Mouse (Mus musculus) cerebellum, postnatal 4 days (tissue): ENCODE results near the gene Cuedc1.
A peak's percentile ranks its signal among the peaks of the same experiment; 100 is the strongest.
"Not testable (repeated sequence)": the region's sequence is repeated elsewhere in the genome, so short reads cannot be mapped to it uniquely, and the experiment has no call there.

Source experiments
- DNase-seq, 2 experiments: peaks; one replicate each; pipeline ENCODE4 v3.0.0; 2022; ENCODE audit warnings: low spot score in 2 of 2, mixed read lengths in 1 of 2

Cuedc1 gene

DNA sequence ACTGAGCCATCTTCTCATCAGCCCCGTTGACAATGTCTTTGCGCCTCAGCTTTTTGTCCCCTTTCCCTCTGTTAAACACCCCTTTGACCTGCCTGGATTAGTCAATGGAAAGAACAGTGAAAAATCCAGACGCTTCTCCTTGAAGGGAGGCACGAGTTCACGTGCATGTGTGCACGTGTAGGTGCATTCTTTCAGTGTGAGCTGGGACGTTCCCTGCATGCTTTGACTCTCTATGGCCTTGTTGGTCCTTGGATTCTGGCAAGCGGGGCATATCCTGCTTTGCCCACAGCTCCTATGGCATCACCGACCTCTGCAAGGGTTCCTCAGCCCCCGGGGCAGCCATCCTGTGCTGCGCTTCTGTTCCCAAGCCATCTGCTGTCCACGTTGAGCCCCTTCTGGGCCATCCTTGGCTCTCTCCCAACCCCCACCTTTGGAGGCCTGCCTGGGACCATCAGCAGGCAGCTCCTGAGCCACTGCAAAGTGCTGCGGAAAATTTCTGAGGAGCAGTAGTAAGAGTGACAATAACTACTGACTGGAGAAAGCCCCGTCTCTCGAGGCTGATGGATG lies 74.1 kb downstream of the Cuedc1 start:
- peak in 1 of 2 experiments; percentile 63 for DNase-seq

DNA sequence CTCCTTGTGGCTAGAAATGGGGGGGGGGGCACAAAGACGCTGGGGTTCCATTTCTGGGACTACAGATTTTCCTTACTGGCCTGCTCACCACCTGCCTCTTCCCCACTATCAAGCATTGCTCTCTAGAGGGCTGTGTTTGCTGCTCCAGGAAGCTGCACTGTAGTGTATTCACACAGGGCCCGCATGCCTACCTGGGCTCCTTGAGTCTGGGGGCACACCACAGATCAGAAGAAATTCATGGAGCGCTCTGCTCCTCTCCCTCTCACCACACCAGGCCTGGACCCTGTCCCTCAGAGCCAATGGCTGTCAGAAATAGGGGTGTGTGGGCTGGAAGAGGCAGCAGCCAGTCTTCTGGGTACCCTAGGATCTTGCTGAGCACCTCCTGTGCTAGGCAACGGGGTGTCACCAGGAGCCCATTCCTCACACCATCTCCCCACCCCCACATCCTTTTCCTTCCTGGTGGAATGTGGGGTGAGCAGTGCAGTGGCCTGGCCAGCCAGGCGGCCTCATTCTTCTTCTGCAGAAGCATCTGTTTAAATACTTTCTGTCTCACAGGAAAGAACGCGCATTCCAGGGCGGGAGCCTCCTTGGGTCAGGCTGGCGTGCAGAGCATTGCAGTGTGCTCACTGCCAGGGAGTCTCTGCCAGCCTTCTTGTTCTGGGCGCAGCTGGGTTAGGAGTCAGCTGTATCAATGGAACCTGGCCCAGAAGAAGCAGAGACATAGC lies 74.9 kb downstream of the Cuedc1 start:
- no peak for DNase-seq

DNA sequence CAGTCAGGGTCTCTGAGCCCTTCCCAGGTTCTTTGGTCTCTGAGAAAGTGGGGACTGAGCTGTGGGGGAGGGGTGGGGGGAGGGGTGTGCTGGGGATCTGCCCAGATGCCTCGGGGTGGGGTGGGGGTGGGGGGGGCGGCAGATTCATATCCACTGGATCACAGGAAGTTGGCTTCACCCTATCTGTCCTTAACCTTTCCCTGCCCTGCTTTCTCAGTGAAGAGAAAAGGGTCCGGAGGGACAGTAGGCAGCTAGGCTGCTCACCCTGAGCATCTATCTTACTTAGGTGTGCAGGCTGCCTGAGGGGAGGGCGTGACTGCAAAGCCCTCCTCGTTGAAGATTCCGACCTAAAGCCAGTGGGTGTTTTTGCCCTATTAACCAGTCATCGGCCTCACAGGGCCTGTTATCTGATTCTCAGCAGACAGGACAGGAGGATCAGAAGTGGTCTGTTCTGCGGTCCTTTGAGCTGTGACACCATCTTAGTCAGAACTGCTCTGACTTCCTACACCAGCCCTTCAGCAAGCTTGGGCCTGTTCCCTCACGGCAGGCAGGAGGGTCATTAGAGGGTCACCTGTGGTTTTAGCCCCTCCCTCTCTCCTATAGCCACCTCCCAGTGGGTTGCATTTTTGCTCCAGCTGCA lies 75.6 kb downstream of the Cuedc1 start:
- no peak for DNase-seq

DNA sequence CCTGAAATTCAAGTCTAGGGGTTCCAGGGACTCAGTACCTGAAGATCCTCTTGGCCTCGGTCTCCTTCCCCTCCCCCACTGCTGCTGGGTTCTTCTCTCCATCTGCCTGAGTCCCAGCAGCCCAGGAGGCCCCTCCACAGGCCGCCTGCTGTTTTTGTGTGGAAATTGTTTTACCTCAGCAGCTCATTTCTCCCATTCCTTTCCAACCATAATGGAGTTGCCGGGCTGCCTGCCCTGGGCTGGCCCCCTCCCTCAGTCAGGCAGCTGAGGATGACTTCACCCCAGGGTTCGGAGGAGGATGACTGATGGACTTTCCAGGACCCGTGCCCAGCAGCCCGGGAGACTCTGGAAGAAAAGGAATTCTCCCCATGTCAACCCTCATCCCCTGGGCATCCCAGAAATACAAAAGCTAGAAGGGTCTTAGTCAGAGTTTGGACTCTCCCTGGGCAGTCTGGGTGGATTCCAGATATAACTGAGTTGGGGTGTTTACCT lies 82.7 kb downstream of the Cuedc1 start:
- no peak for DNase-seq

DNA sequence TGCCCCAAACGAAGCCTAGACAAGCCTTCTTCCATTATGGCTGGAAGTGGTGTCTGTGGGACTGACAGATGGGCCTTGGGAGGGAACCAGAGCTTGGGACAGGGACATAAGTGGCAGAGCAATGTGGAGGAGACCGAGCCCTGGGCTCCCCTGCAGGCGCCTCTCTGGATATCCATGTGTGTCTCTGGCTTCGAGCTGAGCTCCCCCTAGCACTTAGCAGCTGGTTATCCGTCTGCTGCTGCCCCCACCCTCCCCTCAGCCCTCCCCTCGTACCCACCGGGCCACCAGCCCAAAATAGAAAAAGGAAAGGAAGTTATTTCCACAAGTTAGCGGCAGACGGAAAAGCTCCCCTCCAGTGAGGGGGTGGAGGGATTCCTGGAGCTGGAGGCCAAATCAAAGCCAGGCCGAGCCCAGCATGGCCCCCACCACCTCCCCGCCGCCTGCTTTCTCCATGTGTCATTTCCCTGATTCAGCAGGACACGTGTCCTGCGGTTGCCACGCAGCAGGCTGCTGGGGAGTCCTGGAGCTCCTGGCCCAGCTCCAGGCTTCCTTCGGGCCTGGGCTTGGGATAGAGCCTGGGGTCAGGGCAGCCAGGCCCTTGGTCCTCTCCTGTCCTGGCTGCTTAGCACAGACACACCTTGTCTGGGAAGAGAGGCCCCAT lies 83.2 kb downstream of the Cuedc1 start:
- peak in 1 of 2 experiments; percentile 59 for DNase-seq

DNA sequence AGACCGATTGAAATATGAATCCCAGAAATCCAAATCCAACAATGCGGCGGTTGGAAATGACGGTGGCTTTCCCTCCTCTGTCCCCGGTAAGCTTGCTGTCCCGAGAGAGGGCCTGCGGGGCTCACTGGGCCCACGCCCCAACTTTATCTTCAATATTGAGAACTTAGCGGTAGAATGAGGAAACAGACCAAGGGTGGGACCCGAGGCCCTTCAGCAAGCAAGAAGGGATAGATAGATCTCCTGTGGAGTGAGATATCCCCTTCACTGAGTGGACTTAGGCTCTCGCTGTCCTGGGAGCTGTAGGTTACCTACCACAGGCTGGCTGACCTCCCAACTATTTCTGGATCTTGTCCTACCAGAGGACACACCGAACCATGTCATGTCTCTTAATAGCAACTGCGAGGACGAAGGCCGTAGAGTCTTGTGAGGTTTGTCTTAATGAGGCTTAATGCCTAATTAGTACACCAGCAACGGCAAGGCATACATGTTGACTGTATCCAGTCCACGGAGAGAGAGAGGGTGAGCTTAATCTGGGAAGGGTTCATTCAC lies 86.8 kb downstream of the Cuedc1 start:
- no peak for DNase-seq

DNA sequence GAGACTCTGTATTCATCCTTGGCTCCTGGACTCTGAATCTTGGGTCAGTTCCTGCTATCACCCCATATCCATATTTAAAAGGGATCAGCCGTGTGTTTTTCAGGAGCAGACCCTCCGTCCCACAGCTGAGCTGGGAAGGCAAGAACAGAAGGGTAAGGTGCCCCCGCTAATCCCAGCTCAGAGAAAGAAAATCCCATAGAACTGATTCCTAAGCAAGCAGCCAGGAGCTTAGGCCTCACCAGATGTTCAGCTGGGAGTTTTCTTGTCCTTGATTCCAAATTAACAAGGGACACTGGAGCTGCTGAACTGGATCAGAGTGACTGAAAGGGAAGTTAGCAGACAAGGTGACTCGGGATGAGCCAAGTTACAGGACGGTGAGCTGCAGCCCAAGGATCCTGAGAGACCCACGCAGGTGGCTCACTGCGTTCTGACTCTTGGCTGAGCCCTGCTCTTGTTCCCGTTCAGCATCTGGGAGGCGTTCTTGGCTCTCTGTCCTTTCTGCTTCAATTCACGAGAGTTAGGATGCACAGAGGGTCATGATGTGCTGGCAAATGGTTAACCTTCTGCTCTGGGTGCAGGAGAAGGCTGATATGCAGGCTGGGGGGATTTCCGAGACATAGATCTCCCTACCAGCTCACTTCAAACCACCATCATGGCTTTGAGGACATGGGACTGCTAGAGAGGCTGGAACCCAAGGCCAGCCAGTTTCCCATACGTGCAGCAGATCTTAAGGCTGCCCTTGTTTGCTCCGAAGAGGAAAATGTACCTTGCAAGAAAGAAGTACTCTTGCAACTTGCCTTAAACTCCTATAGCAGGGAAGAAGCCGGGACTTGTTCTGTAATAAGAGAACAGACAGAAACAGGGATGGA lies 88.5 kb downstream of the Cuedc1 start:
- DNase-seq, result no peak

DNA sequence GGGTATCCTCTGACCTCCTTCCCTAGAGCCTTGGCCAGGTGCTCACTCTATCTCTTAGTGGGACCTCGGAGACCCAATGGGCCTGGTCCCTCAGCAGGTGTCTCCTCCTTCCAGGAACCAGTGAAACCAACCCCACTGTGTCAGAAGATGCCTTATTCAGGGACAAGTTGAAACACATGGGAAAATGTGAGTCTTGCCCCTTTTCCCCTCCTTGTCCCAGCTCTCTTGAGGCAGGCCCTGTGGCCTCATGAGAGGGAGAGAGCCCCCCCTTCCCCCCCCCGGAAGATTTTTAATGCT lies 89.0 kb downstream of the Cuedc1 start:
- DNase-seq, result no peak

DNA sequence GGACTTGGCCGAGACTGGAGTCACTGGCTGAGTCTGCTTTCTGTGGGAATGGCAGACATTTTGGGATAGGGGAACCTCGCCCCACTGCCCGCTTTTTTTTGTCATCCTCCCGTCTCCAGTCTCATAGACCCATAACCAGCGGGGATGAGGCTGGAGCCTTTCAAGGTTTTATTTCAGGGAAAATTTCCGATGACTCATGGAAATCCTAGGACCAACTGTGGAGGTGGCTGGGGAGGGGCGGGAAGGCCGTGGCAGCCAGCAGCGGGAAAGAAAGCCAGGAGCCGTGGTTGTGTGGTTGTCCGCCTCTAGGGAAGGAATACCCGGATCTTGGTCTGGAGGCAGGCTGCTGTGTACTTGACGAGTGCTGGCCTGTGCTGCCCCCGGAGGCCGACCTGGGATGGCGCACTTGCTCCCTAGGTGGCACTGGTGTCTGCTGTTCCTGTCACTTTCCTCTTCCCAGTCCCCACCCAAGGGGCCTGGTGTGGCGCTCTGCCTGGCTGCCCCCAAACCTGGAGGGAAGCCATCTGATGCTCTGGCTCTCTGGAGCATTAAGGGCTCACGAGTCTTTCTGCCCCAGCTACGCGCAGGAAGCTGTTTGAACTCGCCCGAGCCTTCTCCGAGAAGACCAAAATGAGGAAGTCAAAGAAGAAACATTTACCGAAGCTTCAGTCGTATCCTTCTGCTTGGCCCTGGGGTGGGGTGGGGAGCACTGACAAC lies 89.7 kb downstream of the Cuedc1 start:
- DNase-seq, result peak; percentile 75 to 78

DNA sequence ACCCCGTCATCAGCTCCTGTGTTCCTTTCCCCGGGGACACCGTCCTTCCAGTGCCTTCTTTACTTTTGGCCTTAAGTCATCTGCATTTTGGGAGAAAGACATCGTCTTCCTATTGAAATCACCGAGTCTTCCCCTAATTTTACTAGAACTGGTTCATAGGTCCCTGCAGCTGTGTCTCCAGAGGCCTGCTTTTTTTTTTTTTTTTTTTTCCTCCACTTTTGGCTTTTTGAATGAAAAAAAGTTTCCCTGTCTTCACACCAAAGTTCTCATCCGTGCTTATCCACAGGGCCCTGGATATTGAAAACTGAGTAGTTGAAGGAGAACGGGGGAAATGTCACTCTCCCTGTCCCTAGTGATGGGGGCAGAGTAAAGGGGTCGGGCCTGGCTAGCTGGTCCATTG lies 90.4 kb downstream of the Cuedc1 start:
- no peak for DNase-seq

DNA sequence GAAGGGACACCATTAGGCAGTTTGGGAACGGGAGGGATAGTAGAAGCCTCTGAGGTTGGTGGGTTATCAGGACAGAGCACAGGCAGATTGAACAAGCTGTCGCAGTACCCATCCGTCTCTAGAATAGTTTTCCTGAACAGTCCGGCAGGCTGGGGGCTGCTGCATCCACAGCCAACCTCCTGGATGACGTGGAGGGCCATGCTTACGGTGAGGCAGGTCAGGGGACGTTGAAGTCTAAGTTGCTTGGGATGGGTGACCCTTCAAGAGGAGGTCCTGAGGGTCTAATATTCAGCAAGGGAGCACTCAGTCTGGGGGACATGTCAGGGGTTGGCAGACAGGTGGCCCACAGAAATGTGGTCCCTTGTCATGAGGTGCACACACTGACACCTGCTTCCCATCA lies 90.8 kb downstream of the Cuedc1 start:
- DNase-seq, result no peak

DNA sequence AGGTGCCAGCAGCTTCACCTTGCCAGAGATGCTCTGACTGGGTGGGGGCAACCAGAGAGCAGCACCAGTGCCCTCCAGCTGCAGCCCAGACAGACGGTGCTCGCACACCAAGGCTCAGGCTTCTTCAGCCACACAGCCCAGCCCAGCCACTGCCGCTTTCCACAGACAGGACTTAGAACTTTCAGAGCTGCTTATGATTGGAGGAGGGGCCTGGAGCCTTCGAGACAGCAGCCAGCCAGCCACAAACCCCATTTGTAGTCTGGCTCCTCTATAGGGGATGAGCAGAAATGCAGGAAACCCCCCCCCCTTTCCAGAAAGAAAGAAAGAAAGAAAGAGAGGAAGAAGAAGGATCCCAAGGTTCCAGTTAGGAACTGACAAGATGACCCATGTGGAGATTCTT lies 94.7 kb downstream of the Cuedc1 start:
- DNase-seq, result no peak

DNA sequence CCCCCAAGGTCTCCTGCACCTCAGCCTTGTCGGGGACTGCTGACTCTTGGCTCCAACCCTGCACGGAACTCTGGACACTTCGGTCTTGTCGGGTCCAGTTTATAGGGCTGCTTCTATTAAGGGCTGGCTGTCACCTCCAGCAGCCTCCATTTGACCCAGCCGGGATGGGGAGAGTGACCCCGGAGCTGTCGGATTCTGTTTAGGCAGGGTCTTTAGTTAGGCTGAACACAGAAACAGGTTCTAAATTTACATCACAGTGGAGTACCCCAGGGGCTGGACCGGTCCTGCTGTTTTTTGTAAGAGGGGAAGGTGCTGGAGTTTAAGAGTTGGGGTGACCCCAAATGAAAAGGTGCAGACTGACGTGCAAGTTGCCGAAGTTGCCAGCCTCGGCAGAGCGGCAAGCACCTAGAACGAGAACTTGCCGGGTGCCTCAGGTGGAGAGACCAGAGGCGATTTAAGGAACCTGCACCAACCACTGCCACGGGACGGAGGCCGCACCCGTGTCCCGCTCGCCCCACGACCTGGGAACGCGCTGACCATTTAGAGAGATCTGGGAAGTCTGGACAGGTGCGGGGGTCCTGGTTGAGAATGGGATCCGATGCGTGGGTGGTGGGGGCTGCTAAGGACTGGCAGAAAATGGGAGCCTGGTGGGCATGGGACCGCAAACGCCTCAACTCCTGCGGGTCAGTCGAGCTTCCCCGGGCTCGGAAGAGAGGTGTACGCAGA lies 95.4 kb downstream of the Cuedc1 start:
- DNase-seq, result no peak

DNA sequence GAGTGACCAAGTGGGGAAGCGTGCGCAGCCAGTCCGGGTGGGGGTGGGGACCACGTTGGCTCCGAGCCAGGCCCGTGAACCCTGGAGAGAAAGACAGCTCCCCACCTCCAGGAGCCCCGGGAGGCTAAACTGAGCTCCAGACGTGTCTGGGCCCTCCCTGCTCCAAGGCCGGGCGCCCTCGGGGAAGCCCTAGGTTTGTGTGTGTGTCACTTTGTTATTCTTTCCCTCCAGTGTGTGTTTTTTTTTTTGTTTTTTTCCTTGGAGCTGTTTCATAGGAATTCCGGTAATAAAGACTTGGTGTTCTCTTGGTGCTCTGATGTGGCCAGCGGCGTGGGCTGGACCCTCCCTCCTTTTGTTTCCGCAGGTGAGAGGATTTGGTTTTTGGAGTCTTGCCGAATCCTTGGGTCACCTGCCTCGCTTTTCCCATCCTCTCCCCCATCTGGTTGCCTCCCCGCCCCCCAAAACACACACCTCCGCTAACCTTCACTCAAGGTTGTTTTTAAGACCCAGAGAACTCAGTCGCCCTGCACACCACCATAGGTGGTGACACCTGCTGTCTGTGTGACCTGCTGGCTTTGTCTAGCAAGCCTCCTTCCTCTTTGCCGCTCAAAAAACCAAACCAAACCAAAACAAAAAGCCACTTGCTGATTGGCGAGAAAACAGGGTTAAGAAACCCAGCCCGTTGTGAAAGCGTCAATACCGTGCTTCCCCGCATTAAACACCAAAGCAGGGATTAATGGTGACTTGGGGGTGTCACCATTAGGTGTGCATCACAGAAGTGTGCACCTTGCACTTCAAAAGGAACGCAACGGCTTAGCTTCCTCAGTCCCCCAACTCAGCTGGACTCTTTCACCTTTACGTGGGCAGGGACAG lies 96.2 kb downstream of the Cuedc1 start:
- no peak for DNase-seq

DNA sequence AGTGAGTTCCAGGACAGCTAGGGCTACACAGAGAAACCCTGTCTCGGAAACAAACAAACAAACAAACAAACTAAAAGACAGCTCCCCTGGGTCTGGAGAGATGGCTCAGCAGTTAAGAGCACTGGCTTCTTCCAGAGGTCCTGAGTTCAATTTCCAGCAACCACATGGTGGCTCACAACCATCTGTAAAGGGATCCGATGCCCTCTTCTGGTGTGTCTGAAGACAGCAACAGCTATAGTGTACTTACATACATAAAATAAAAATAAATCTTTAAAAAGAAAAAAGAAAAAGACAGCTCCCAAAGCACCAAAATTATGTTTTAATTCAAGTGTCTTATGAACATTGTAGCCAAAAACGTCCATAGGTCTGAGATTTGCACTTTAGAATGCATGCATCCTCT lies 97.8 kb downstream of the Cuedc1 start:
- DNase-seq, result not testable (repeated sequence)

DNA sequence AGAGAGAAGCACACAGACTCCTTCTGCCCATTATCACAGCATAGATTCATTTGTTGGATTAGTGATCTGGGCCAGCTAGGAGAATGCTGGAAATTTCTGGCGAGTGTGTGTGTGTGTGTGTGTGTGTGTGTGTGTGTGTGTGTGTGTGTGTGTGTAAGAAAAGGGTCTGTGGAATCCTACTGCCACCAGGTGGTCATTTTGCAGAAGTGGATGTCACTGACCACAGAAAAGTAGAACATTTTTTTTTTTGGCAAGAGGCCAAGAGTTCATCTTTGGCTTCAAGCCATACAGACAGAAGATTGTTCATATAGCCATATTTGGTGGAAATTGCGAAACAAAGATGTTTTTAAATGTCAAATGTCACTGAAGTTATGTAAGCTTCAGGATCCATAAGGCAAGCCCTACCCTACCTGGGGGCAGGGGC lies 99.3 kb downstream of the Cuedc1 start:
- peak in 1 of 2 experiments; percentile 61 for DNase-seq

DNA sequence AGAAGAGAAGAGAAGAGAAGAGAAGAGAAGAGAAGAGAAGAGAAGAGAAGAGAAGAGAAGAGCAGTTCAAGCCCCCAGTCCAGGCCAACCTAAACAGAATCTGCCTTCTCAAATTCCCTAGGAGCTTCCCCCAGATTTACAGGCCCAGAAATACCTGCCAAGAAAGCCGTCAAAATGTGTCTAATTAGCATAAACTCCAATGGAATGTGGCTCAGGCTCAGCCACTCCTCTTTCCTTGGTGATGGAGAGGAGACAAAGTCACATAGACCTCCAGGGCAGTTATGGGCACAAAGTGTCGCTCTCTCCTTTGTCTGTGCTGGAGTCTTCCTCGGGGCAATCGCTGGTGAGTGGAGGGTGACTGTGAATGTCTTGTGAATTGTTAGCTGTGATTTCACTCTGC lies 100.4 kb downstream of the Cuedc1 start:
- DNase-seq, result no peak

DNA sequence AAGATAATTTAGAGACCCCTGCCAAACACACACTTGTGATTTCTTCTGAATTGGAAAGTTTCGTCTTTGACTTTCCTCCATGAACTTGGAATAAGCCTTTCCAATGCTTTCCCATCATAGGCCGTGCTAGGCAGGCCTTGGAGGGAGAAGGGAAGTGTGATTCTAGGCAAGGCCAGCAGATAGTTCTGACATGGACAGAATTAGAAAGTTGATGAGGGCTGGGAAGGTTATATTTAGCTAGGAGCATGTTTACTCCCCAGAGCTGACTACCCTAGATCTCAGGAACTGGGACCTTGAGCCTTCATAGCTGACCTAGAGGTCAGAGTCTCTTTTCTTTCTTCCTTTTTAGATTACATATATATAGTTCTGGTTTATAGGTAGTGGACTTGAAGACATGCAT lies 103.3 kb downstream of the Cuedc1 start:
- no peak for DNase-seq

DNA sequence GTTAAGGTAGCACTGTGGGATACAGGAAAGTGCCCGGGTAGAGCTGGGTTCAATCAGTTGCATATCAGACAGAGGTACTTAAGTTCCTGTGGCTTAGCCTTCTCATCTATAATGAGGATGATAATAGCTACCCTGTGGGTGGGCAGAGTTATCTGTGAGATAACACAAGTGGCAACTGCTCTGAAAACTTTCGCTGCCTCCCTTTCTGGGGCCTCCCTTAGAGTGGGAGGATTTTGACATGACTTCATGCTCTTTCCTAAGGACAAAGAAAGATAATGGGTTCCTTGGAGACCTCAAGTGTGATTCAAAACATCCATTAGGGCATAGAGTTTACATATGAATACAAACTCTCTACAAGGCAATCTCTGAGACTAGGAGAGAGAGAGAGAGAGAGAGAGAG lies 104.2 kb downstream of the Cuedc1 start:
- no peak for DNase-seq
